Mouse (Mus musculus) ovary, postnatal 36 days (tissue): ENCODE results near the gene Msantd2.

Experiments used
- DNase-seq: peaks from one replicate; pipeline ENCODE4 v3.0.0; 2022; ENCODE audit warnings: low spot score, mixed read lengths

Msantd2 gene

DNA sequence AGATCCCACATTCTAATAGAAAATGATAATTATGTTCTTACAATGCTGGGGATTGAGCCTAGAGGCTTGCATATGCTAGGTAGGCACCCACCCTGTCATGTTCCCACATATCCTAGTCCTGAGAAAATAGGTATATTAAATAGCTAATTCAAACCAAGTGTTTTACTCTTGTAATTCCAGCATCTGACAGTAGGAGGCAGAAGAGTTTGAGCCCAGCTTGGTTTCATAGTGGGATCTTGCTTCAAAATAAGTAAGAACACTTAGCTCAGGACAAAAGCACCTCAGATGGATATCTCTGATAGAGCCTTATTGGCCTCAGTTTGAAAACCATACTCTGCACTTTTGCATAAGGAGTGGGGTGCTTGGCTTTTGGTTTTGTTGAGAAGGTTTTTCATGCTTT lies 15.2 kb downstream of the Msantd2 start:
- DNase-seq: no peak

DNA sequence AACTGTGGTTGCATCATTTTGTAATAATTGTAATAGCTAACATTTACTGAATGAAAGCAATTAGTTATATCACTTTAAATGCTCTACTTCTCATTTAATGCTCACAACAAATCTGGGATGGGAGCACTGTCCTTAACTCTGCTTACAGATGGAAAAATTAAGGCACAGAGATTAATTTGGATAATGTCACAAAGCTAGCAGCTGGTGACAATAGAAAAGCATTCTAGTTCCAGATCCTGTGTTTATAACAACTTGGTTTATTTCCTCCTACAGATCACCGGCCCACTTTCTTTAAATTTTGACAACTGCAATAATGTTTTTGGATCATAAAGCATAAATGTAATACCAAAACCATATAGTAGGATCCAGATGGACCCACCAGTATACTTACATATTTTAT lies 16.9 kb downstream of the Msantd2 start:
- no peak for DNase-seq

DNA sequence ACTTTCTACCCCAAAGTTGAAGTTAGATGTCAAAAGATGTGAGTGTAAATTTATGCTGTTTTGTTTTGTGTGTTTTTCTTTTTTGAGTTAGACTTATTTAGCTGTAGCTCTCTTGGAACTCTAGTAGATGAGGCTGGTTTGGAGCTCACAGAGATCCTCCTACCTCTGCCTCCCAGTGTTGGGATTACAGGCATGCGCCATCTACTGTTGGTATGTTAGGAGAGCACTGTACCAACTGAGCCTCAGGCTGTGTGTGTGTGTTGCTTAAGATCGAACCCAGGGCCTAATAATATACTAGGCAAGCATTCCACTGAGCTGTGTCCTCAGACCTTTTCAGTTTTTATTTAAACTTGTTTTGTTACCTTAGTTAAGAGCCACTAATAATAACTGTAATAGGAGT lies 23.0 kb downstream of the Msantd2 start:
- no peak for DNase-seq

DNA sequence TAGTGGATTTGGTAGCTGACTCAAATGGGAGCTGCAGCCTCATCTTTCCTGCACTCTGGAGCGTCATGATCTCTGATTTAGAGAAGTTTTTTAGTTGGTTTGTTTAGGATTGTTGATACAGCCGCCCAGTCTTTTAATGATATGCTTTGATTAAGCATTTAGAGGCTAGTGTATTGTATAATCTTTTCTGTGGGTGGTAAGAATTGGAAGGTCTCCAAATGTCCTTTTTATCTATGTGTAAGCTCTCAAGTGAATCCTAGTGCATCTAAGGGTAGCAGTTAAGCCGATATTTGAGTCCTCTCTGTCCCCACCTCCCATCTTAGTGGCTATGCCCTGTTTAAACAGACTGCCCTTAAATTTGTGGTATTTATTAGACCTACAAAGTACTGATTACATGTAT lies 25.3 kb downstream of the Msantd2 start:
- no peak for DNase-seq

DNA sequence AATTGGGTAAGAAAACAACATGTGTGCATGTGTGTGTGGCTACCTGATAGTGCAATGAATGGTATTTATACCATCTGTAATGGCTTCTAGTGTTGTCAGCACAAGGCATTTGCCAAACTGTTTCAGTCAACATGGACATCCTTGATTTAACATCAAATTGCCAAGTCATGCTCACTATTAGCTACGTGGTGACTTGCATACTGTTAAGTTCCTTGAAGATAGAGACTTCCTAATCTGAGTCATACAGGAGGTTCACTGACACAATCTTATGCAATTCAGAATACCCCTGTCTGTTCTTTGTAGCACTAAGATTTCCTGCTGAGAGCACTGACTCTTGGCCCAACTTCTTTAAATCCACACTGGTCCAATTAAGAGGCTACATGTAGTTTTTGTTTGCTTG lies 28.3 kb downstream of the Msantd2 start:
- DNase-seq: no peak

DNA sequence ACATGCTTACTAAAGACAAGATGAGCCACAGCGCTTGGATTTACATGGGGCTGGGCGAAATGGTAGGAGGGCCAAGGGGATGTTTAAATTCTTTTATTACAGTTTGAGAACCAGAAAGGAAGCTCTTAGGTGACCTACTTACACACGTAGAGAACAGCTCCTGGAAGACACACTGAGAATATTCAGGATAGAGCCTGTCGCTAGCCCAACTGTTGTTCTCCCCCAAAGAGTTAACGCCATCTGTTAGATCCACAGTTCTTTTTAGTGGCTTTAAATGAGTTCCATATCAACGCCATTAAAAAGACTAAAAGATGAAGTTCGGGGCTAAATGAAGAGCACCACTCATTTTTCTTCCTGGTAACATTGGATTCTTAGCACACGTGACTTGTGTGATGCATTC lies 29.9 kb downstream of the Msantd2 start:
- no peak for DNase-seq

DNA sequence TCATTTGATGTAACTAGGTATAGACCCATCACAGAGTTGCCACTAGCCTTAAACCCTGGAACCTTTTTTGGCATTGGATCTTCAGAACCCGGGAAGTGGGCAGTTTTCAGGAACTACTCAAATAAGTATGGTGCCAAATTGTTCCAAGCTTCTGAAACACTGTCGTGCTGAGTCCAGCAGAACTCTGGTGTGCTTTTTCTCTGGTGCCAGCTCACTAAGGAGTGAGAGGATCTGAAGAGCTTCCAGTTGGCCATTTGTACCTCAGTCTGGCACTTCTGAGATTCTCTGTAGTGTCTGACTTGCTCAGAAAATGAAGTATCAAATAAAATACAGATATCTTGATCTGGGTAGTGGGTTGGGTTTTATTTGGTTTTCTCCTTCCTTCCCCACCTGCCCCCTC lies 30.9 kb downstream of the Msantd2 start:
- no peak for DNase-seq

DNA sequence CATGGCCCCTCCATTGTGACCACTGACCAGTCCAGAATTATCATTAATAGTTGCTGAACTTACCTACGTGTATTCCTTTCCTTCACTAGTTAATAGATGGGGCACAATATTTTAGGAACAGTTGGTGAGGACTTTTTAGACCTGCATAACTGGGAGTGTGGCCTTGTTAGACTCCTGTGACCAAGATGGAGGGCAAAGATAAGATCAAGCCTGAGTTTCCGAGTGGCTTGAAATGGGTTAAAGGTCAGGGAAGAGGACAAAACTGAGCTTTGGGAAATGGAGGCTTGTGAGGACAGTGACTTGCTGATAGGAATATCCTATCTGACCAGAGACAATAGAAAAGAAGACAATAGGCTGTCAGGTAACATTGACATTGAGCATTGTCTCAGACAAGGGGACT lies 36.3 kb downstream of the Msantd2 start:
- DNase-seq: no peak

DNA sequence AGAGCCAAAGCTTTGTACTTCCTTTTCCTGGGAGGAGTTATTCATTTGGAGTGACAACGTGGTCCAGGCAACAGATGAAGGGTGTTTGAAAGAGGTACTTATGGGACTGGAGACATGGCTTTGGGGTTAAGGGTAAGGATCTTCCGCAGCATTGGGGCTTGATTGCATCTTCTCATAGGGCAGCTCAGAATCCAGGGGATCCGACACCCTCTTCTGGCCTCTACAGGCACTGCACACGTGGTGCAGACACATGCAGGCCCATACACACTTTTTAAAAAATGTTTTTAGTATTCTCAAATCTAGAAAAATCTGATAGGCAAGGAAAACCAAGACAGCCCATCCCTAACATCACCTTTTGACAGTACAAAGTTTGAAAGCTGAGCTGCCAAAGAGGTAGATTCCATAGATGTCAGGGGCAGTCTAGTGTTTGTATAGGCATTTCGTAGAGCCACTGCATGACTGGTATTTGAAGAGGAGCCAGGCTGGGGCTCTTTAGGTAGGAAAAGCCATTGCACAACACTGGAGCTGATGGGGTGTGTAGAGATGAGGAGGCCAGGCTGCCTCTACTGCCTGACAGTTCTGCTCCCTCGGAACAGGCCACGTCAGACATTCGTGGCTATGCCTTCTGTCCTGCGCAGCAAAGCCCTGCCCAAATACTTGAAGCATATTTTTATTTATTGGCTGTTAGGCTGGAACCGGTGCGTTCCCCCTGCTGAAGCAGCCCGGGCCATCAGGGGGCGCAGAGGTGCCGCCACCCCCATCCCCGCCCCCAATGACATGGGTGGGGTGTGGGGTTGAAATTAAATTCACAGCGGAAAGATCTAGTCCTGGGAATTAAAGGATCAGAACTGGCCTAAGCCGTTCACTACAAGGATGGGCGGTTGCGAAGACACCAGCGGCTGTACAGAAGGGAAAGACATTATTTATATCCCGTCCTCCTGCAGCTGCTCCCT lies 37.6 kb downstream of the Msantd2 start:
- DNase-seq: no peak

DNA sequence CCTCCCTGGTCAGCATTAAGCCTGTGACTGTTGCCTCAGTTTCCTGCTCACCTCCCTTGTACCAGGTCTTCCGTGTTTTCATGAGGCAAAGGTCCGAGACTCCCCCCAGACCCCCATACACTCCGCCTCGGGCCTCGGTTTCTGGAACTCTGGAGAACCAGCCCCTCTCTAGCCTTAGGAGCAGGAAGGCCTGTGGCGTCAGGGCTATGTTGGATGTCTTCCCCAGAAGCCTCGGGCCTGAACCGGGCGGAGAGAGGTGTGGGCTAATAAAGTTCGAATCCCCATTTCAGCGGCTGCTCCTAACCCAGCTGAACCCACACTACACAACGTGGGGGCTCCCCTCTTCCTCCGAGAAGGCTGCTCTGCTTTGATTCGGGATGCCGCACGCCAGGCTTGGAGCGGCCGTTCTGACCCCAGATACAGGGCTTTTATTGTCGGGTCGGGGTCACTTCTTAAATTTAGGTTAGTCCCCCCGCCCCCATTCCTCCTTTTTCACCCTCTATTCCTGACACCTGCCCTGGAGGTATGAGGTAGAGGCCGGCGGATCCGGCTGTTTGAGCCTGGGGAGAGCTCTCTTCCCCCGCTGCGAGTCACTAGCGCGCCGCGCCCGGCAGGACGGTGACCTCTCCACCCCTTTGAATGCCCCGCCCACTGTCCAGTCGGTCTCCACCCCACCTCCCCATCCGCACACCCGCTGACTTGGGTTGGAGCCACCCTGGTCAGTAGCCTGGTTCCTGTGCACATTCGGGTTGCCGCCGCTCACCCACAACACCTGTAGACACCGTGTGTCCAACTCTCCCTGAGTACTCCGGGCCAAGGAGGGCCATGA lies 38.5 kb downstream of the Msantd2 start, which contains the start of gene Esam:
Gene Esam (plus strand): TSS at position 683 of the 829 bp plus-strand sequence.
- DNase-seq: peak; percentile 61

DNA sequence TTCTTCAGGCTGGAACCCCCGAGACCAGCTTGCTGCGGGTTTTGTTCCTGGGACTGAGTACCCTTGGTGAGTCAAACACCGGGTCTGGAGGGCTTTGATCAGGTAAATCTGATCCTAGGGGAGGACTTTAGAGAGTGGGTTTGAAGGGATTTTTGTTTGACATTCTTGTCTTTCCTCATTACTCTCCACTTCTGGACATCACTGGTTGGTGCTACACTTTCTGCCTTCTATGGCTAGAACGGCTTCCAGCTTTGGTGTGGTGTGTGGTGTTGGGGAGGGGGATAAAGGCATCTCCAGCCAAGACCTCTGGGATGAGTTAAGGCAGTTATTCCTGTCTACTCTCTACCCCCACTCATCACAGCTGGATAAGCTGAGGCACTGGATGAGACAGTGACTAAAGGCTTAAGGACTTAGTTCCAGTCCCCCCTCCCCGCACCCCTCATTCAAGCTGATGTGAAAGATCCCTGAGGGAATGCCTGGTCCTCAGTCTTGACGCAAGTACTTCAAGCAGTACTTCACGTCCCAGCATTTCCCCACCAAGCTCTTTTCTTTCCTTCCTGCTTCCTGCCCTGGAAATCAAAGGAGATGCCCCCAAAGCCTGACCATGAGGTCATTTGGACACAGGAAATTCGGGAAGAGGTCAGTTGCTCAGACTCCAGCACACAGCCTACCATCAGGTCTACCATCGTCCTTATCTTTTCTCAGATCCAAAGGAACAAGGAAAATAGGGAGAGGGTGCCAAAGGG lies 39.3 kb downstream of the Msantd2 start:
- DNase-seq: no peak

DNA sequence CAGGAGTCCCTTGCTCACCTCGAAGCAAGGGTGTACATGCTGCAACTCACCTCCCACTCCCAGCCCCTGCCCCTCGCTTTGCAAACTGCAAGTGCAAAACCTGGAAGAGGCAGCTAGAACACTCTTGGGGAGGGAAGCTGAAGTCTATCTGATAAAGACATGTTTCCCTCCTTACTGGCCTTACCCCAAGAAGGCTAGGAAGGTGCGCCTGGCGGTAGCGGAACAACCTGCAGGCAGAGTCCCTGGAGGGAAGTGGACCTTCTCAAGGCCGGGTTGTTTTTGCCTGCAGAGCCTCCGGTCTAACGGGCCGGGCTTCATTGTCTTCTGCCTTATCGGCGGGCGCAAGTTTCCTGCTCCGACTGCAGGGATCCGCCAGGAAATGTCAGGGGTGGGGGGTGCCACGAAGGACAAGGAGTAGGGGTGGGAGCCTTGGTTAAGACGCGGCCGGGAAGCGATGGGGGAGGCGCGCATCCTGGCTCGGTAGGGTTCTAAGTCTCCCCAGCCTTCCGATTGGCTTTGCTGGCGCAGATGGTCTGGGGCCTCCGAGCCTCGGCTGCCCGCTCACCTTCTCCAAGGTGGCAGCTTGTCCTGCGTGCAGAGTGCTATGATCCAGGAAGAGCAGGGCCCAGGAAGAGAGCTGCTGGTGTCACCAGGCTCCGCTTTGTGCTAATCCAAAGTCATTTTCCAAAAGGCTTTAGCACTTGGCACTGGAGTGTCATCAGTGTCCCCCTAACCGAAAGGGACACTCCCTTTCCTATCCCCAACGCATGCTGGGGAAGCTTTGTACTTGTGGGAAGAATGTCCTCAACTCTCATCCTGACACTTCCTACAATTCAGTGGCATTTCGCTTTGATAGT lies 41.1 kb downstream of the Msantd2 start:
- peak; percentile 58 for DNase-seq

DNA sequence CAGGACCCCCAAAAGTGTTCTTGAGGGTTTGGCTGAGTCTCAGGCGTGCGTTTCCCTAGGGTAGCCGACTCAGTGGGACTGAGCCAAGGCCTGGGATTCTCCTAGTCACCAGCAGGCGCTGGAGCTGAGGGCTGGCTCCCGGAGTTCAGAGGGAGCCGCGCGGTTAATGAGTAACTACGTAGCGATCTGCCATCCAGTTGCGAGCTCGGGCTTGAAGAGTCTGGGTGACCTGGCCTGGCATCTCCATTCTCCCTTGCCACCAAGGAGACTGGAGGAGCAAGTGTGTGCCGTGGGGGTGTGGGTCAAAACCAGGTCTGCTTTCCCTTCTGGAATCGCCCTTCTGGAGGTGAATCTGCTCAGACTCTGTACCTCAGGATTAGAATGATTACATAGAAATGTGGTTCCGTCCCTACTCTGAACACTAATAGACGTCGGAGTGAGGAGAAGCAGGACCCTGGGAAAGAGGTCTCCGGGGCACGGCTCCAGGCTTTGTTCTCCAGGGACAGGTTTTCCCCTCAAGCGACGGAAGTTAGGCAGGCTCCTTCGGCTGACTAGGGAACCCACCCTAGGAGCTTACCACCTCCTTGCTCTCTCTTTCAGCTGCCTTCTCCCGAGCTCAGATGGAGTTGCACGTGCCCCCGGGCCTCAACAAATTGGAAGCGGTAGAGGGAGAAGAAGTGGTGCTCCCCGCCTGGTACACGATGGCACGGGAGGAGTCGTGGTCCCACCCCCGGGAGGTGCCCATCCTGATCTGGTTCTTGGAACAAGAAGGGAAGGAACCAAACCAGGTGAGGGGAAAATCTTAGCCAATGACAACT lies 42.0 kb downstream of the Msantd2 start:
- peak; percentile 63 for DNase-seq

DNA sequence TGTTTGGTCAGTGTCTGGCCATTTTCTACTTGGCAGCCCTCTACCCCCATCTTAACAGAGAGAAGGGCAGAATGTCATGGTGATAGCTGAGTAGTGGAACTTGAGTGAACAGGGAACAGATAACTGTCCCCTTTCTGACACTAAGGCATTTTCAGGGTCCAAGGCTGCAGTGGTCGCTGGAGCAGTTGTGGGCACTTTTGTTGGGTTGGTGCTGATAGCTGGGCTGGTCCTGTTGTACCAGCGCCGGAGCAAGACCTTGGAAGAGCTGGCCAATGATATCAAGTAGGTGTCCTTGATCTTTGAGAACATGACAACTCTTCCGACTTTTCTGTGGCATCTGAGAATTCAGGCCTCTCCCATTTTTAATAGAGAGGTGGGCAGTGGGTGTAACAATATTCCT lies 47.7 kb downstream of the Msantd2 start:
- DNase-seq: no peak

DNA sequence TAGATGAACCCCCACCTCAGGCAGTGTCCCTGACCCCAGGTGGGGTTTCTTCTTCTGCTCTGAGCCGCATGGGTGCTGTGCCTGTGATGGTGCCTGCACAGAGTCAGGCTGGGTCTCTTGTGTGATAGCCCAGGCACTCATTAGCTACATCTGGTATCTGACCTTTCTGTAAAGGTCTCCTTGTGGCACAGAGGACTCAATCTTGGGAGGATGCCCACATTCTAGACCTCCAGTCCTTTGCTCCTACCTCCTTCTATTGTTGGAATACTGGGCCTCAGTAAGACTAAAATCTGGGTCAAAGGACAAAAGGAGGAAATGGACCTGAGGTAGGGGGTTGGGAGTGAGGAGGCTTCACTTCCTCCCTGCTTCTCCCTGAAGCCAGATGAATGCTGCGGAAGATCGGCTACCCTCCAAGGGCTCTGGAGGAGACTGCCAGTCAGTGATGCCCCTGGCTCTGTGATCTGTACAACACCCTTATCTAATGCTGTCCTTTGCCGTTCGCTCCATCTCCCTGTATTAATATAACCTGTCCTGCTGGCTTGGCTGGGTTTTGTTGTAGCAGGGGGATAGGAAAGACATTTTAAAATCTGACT lies 48.6 kb downstream of the Msantd2 start:
- no peak for DNase-seq

DNA sequence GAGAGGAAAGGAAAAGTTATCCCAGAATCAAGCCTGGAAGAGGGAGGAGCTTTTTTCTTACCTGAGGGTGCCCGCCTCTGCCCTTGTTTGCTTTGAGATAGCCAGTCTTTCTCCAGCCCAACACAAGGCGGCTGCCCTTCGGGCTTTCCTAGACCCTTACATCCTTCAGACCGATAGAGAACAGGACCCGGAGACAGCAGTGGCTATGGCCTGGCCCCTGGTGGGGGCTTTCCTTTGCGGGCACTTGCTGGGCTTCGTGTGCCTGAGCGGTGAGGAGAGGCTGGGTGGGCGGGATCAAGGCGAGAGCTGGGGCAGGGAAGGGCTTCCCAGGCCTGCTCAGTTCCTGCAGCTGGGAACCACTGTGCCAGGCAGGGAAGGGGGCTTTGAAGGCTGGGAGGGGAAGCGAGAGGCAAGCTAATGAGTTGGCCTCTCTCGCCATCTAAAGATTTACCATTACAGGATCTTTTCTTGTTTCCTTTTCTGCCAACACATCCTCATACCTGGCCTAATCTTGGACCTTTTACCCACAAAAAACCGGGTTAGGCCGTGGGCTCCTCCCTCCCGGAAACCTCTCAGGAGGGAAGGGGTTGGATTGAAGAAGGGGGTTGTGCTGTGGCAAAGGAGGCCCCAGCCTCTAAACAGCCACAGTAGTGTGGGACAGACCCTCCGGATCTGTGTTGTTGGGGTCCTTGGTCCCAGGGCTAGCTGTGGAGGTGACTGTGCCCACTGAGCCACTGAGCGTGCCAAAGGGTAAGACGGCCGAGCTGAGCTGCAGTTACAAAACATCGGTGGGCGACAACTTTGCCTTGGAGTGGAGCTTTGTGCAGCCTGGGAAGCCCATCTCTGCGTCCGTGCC lies 50.3 kb downstream of the Msantd2 start, which contains the start of gene Vsig2:
Gene Vsig2 (plus strand): TSS at position 86 of the 856 bp plus-strand sequence.
- DNase-seq: no peak

DNA sequence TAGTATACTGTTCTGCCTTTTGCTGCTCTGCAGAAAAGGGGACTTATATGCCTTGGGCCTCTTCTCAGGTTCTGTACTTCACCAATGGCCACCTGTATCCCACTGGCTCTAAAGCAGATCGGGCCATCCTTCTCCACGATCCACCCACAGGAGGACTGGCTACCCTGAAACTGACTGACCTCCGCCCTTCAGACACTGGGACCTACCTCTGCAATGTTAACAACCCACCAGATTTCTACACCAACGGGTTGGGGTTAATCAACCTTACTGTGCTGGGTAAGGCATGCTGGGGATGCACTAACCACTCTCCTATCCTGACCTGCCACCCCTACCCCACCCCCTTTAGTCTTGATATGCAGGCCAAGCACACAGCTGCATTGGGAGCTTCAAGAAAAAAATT lies 51.1 kb downstream of the Msantd2 start:
- DNase-seq: no peak

DNA sequence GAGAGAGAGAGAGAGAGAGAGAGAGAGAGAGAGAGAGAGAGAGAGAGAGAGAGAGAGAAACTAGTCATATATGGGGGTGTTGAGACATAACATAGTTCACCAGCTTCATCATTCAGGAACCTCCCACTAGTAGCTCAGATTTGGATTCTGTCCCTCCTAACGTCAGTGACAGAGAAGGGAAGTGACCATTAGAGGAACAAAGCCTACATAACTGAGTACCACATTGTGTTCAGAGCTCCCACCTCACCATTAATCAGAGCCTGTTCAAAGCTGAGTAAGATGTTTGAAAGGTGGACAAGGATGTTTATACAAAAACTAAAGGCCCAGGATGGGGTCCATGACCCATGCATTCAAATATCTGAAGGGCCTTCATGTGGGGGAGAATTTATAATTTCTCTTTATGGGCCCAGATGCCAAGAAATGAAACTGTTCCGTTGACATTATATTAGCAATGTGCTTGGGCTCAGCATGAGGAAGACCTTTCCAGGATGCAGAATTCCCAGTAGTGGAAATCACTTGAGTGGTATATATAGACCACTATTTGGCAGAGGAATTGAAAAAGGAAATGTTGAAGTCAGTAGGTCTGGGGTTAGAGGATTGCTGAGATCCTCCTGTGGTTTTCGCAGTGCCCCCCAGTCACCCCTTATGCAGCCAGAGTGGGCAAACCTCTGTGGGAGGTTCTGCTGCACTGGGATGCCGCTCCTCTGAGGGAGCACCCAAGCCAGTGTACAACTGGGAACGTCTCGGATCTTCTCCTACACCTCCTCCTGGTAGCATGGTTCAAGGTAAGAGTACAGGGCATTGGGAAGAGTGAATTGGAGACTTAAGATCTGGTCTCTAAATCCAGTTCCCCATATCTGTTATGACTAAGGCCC lies 51.8 kb downstream of the Msantd2 start:
- no peak for DNase-seq
